ENCODE assay signal across 8 mouse cellular contexts in genomic region chr8:34392981-34393828, GRCm38 (mm10).
DNase-seq lines count a peak whose midpoint lies in the region; ATAC-seq lines count a peak whose summit lies in the region.

No protein-coding gene starts in this region.

- DNase-seq in ovary, postnatal 36 days (ENCODE audit: low spot score), result peak; percentile 9
- DNase-seq in ovary, adult 18-20 months (ENCODE audit: low spot score), result no peak
- peak; percentile 78 to 85 for DNase-seq in left cerebral cortex, postnatal 36 days (ENCODE audit: low spot score in 2 of 2)
- DNase-seq in telencephalon, adult 2 months (ENCODE audit: low read depth, low spot score), result peak; percentile 83
- no peak for DNase-seq in urinary bladder, postnatal 36 days (ENCODE audit: low spot score in 2 of 2)
- no peak for DNase-seq in kidney, postnatal 25 days
- DNase-seq in urinary bladder, postnatal 10 days (ENCODE audit: low spot score), result no peak

- H3K36me3 ChIP-seq in hindbrain, embryonic 12.5 days, result no peaks in the 10 kb centered on the region

- H3K4me3 ChIP-seq in hindbrain, embryonic 12.5 days, result no peak overlapping the region

- H3K27ac ChIP-seq in hindbrain, embryonic 12.5 days, result peak overlapping the region; percentile 79

- intact Hi-C loops in left cerebral cortex, postnatal 36 days (cut with DNase I), result loop anchor here (1.0 to 10.0 kb wide), 6 partner anchors 20 to 416 kb away; no protein-coding TSS in a partner anchor

- H3K4me1 ChIP-seq in hindbrain, embryonic 12.5 days, result peaks cover 21% of the 10 kb centered on the region

- no peaks in the 10 kb centered on the region for H3K9me3 ChIP-seq in hindbrain, embryonic 12.5 days (replicated peaks)

- H3K4me2 ChIP-seq in hindbrain, embryonic 12.5 days (replicated peaks), result no peak overlapping the region; the same call in 1 of the 2 replicates

- no peaks in the 10 kb centered on the region for H3K27me3 ChIP-seq in hindbrain, embryonic 12.5 days

- no peak overlapping the region for H3K9ac ChIP-seq in hindbrain, embryonic 12.5 days

- 87% methylated on average over 15 of the region's 15 CpGs for WGBS in hindbrain, embryonic 12.5 days

- no peak for ATAC-seq in hindbrain, embryonic 12.5 days (ENCODE audit: low FRiP score)

Comparison
In these comparisons a context has a peak if more than half of its experiments do, and no peak if none do; other contexts are left out.
1. DNase-seq: peak in ovary, postnatal 36 days (single experiment), left cerebral cortex, postnatal 36 days (2 of 2) and telencephalon, adult 2 months (single experiment); none in ovary, adult 18-20 months (single experiment), urinary bladder, postnatal 36 days (0 of 2), kidney, postnatal 25 days (0 of 2) and urinary bladder, postnatal 10 days (single experiment).